Mouse (Mus musculus) kidney, postnatal 0 days (tissue): ENCODE measurements around the gene Sept11. TPM values are rescaled to one million over a fixed set of nuclear protein-coding genes. Genes with fewer than 3 reads are reported as not detected.
A peak's percentile ranks its signal among the peaks of the same experiment; 100 is the strongest.

Experiments used
- ATAC-seq: fragments of 200-750 bp; cut with Nextera tagmentation; replicated peaks from 2 replicates; pipeline ENCODE4 v1.8.0; 2017; ENCODE audit warnings: low read depth, moderate number of reproducible peaks, moderate TSS enrichment, moderate library complexity; ENCODE audit not compliant: low FRiP score
- DNase-seq: peaks from one replicate; pipeline ENCODE4 v3.0.0-alpha.2; 2016; ENCODE audit warnings: low spot score
- H3K27ac ChIP-seq: fragments of 300-500 bp; sonication (generic); 2 replicates; pipeline ENCODE4 v1.5.1; 2014; ENCODE audit warnings: mild to moderate bottlenecking
- H3K27me3 ChIP-seq: fragments of 300-500 bp; sonication (generic); 2 replicates; pipeline ENCODE4 v1.6.1; 2014; ENCODE audit warnings: low read length, mixed read lengths; ENCODE audit not compliant: insufficient read depth
- H3K36me3 ChIP-seq: fragments of 300-500 bp; sonication (generic); 2 replicates; pipeline ENCODE4 v1.6.1; 2014; ENCODE audit warnings: low read length, mixed read lengths; ENCODE audit not compliant: insufficient read depth
- H3K4me1 ChIP-seq: fragments of 300-500 bp; sonication (generic); replicated peaks from 2 replicates; pipeline ENCODE4 v1.6.1; 2014; ENCODE audit warnings: antibody characterized with exemption, low read length, mixed read lengths; ENCODE audit not compliant: insufficient read depth
- H3K4me2 ChIP-seq: fragments of 300-500 bp; sonication (generic); 2 replicates; pipeline ENCODE4 v1.6.1; 2014; ENCODE audit warnings: mild to moderate bottlenecking, low read length, moderate library complexity, mixed read lengths
- H3K4me3 ChIP-seq: fragments of 300-500 bp; sonication (generic); replicated peaks from 2 replicates; pipeline ENCODE4 v1.5.1; 2014; ENCODE audit warnings: low read depth, low read length
- H3K9ac ChIP-seq: fragments of 300-500 bp; sonication (generic); 2 replicates; pipeline ENCODE4 v1.6.1; 2014; ENCODE audit warnings: low read depth, low read length
- H3K9me3 ChIP-seq: fragments of 300-500 bp; sonication (generic); replicated peaks from 2 replicates; pipeline ENCODE4 v1.6.1; 2016; ENCODE audit warnings: low read length, inconsistent platforms, mixed read lengths
- CTCF ChIP-seq: IDR thresholded peaks from 2 replicates; pipeline ENCODE4 v1.5.1; 2016; ENCODE audit warnings: antibody characterized with exemption, low read depth, mild to moderate bottlenecking, moderate library complexity
- WGBS: fragments of 180-500 bp; shearing (Covaris S2); extraction: QIAGEN DNeasy Blood & Tissue Kit; methylation state at CpG from one replicate; pipeline ENCODE4 v1.1.7; 2014; 5-methylcytosine and 5-hydroxymethylcytosine counted together
- polyA plus RNA-seq: library from polyadenylated mRNA; unstranded; fragments of >200 nt; fragmentation: Nextera tagmentation; extraction: Ambion mirVana; gene quantifications from 2 replicates; pipeline ENCODE4 v1.2.1, GENCODE M21; 2015

Sept11 gene
- polyA plus RNA-seq, 1 experiment from 2014 or later, result 140 TPM

- peak overlapping the region; percentile 92 for H3K4me3 ChIP-seq
- peak overlapping the region; percentile 93 for H3K27ac ChIP-seq
- H3K4me2 ChIP-seq, result peak overlapping the region; percentile 90
- H3K4me1 ChIP-seq, result peaks cover 43% of the 10 kb centered on the region
- no peak for TF ChIP-seq CTCF
- 1% methylated on average over 50 of the region's 50 CpGs for WGBS
- peak overlapping the region; percentile 90 for H3K9ac ChIP-seq
- ATAC-seq (peak; percentile 8; the same call in 1 of the 2 replicates), DNase-seq (peak; percentile 65)
- no peaks in the 10 kb centered on the region for H3K36me3 ChIP-seq
- no peaks in the 10 kb centered on the region for H3K9me3 ChIP-seq
- no peaks in the 10 kb centered on the region for H3K27me3 ChIP-seq
Measured at GRCm38 (mm10) chr5:93093638-93094527, 646 bp downstream of the Sept11 start.

- no peak for DNase-seq
- ATAC-seq, result no peak
- WGBS, result 34% methylated on average over 7 of the region's 7 CpGs
- no peak for TF ChIP-seq CTCF
- no peaks in the 10 kb centered on the region for H3K9me3 ChIP-seq
- H3K36me3 ChIP-seq, result no peaks in the 10 kb centered on the region
- H3K27ac ChIP-seq, result peak overlapping the region; percentile 14; the same call in 1 of the 2 replicates
- peak overlapping the region; percentile 92 for H3K4me3 ChIP-seq
- peak overlapping the region; percentile 90 for H3K4me2 ChIP-seq
- H3K4me1 ChIP-seq, result peaks cover 49% of the 10 kb centered on the region
- peak overlapping the region; percentile 90 for H3K9ac ChIP-seq
- no peaks in the 10 kb centered on the region for H3K27me3 ChIP-seq
Measured at GRCm38 (mm10) chr5:93095301-93095700, 2.1 kb downstream of the Sept11 start.

DNA sequence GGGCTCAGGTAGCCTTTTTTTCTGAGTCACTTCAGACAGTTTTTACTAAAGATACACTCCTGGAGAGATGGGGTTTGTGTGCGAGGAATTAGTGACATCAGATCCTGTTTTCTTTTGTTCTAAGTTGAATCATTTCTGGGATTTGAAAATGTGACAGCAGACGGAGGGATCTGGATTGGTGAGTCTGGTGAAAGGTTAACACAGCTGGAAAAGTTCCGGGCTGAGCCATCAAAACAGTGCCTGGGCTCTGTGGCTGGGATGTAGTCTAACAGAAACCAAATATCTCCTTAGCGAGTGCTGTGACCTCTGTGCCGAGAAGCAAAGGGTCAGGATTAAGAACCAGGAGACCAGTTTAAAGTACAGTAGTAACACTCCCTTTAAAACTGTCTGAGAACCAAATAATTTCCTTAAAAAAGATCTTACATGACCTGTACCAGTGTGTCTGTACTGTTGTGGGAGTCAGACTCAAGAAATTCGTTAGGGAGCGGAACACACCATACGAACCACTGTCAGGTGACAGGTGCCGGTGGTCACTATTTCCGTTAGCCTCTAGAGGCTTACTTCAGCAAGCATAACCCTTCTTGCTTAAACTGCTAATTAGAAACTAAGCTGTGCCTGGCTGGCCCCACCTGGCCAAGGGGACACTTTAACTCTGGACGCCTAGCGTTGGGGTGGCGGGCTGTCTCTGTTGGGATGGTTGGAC, 4.1 kb downstream of the Sept11 start:
- Histone ChIP-seq H3K27ac (peak overlapping the region; percentile 48), H3K4me3 (no peak overlapping the region), H3K27me3 (no peaks in the 10 kb centered on the region), H3K4me2 (peak overlapping the region; percentile 90), H3K36me3 (no peaks in the 10 kb centered on the region), H3K9me3 (no peaks in the 10 kb centered on the region), H3K4me1 (peaks cover 52% of the 10 kb centered on the region), H3K9ac (0 out of 2 replicates have a peak overlapping the region, but pooled peaks have one; percentile 2)
- no peak for ATAC-seq
- 35% methylated on average over 13 of the region's 13 CpGs for WGBS
- no peak for TF ChIP-seq CTCF
- no peak for DNase-seq

- Histone ChIP-seq H3K36me3 (no peaks in the 10 kb centered on the region), H3K9me3 (no peaks in the 10 kb centered on the region), H3K9ac (no peak overlapping the region), H3K4me3 (no peak overlapping the region), H3K27ac (peak overlapping the region; percentile 48; the same call in 1 of the 2 replicates), H3K4me1 (peaks cover 55% of the 10 kb centered on the region), H3K4me2 (peak overlapping the region; percentile 90), H3K27me3 (no peaks in the 10 kb centered on the region)
- DNase-seq (no peak), ATAC-seq (no peak)
- TF ChIP-seq CTCF, result no peak
- WGBS, result 44% methylated on average over 6 of the region's 6 CpGs
Measured at GRCm38 (mm10) chr5:93098219-93098618, 5.0 kb downstream of the Sept11 start.

DNA sequence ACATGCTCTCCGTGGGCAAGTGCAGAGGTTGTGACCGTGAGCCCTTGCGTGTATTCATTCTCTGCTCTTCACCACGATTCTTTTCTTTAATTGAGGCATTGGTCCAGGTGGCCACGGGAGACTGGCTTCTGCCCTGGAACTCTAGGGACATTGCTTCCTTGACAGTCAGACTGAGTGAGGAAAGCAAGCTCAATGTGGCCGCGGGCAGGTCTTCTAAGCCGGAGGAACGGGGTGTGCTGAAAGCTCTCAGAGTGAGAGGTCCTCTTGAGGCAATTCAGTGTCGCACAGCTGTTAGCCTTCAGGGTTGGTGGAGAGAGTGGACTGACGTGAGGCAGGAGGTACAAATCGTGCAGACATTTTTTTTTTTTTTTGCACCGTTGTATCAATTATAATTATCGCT, 5.6 kb downstream of the Sept11 start:
- ATAC-seq, result no peak
- Histone ChIP-seq H3K27ac (no peak overlapping the region; the same call in 1 of the 2 replicates), H3K9ac (no peak overlapping the region), H3K36me3 (no peaks in the 10 kb centered on the region), H3K4me2 (peak overlapping the region; percentile 16; the same call in 1 of the 2 replicates), H3K27me3 (no peaks in the 10 kb centered on the region), H3K4me3 (no peak overlapping the region), H3K9me3 (no peaks in the 10 kb centered on the region), H3K4me1 (peaks cover 55% of the 10 kb centered on the region)
- WGBS, result 38% methylated on average over 14 of the region's 14 CpGs
- no peak for TF ChIP-seq CTCF
- no peak for DNase-seq

GRCm38 (mm10) chr5:93100906-93101305, 7.7 kb downstream of the Sept11 start:
- Histone ChIP-seq H3K4me1 (peaks cover 54% of the 10 kb centered on the region), H3K36me3 (no peaks in the 10 kb centered on the region), H3K27ac (peak overlapping the region; percentile 77), H3K4me2 (peak overlapping the region; percentile 28), H3K27me3 (no peaks in the 10 kb centered on the region), H3K9me3 (no peaks in the 10 kb centered on the region), H3K4me3 (no peak overlapping the region), H3K9ac (no peak overlapping the region)
- 79% methylated on average over 4 of the region's 4 CpGs for WGBS
- DNase-seq (no peak), ATAC-seq (no peak)
- TF ChIP-seq CTCF, result no peak
